Mouse (Mus musculus) embryonic facial prominence, embryonic 12.5 days (tissue): ENCODE measurements around the gene Ssr4. TPM values are rescaled to one million over a fixed set of nuclear protein-coding genes. Genes with fewer than 3 reads are reported as not detected.
"Not testable (repeated sequence)": the region's sequence is repeated elsewhere in the genome, so short reads cannot be mapped to it uniquely, and the experiment has no call there.

ENCODE experiments used
- ATAC-seq: fragments of 200-750 bp; cut with Nextera tagmentation; 2 replicates; pipeline ENCODE4 v1.8.0; 2017; ENCODE audit not compliant: insufficient number of reproducible peaks, insufficient read depth, low FRiP score, low TSS enrichment
- H3K27ac ChIP-seq: fragments of 300-500 bp; sonication (generic); 2 replicates; pipeline ENCODE4 v1.5.1; 2016; ENCODE audit warnings: mild to moderate bottlenecking
- H3K27me3 ChIP-seq: fragments of 300-500 bp; sonication (generic); 2 replicates; pipeline ENCODE4 v1.6.1; 2016; ENCODE audit warnings: mild to moderate bottlenecking, moderate library complexity
- H3K36me3 ChIP-seq: fragments of 300-500 bp; sonication (generic); 2 replicates; pipeline ENCODE4 v1.6.1; 2016; ENCODE audit warnings: mild to moderate bottlenecking
- H3K4me1 ChIP-seq: fragments of 300-500 bp; sonication (generic); 2 replicates; pipeline ENCODE4 v1.6.1; 2016
- H3K4me2 ChIP-seq: fragments of 300-500 bp; sonication (generic); replicated peaks from 2 replicates; pipeline ENCODE4 v1.6.1; 2016; ENCODE audit warnings: mild to moderate bottlenecking, moderate library complexity
- H3K4me3 ChIP-seq: fragments of 300-500 bp; sonication (generic); 2 replicates; pipeline ENCODE4 v1.5.1; 2016; ENCODE audit warnings: mild to moderate bottlenecking
- H3K9ac ChIP-seq: fragments of 300-500 bp; sonication (generic); 2 replicates; pipeline ENCODE4 v1.6.1; 2016; ENCODE audit warnings: mild to moderate bottlenecking, moderate library complexity
- H3K9me3 ChIP-seq: fragments of 300-500 bp; sonication (generic); 2 replicates; pipeline ENCODE4 v1.6.1; 2016; ENCODE audit warnings: mild to moderate bottlenecking, moderate library complexity
- WGBS: fragments of 180-500 bp; shearing (Covaris S2); methylation state at CpG from one replicate; pipeline ENCODE4 v1.1.7; 2016; 5-methylcytosine and 5-hydroxymethylcytosine counted together
- polyA plus RNA-seq: library from polyadenylated mRNA; unstranded; fragments of >200 nt; fragmentation: Nextera tagmentation; extraction: Ambion mirVana; gene quantifications from 2 replicates; pipeline ENCODE4 v1.2.1, GENCODE M21; 2016

Ssr4 gene
- 140 and 143 TPM in 2 replicates for polyA plus RNA-seq

- no peaks in the 10 kb centered on the region for H3K36me3 ChIP-seq
- ATAC-seq, result peak; percentile 96
- 0 out of 2 replicates have a peak, but pooled peaks cover 5% of the 10 kb centered on the region for H3K27me3 ChIP-seq
- peak within 1 kb of the TSS; percentile 89 for H3K27ac ChIP-seq
- H3K4me1 ChIP-seq, result no peaks in the 10 kb centered on the region
- peak within 1 kb of the TSS; percentile 68 for H3K9ac ChIP-seq
- WGBS, result 23% methylated on average over 52 of the region's 52 CpGs
- H3K4me3 ChIP-seq, result peak within 1 kb of the TSS; percentile 55
- H3K4me2 ChIP-seq, result peak within 1 kb of the TSS; percentile 56
- no peaks in the 10 kb centered on the region for H3K9me3 ChIP-seq
Observed at GRCm38 (mm10) chrX:73786364-73787224, at the start of gene Ssr4, which contains the start of gene Idh3g. Ssr4 (plus strand) TSS chrX:73787028. Idh3g (minus strand) TSS chrX:73786897.

GRCm38 (mm10) chrX:73738155-73738554, 48.7 kb upstream of the Ssr4 start:
- ATAC-seq, result no peak
- H3K4me3 ChIP-seq, result no peak overlapping the region
- WGBS, result 62% methylated on average over 1 of the region's 1 CpGs
- H3K36me3 ChIP-seq, result no peaks in the 10 kb centered on the region
- H3K9ac ChIP-seq, result no peak overlapping the region
- H3K27me3 ChIP-seq, result no peaks in the 10 kb centered on the region
- no peak overlapping the region for H3K27ac ChIP-seq
- no peak overlapping the region for H3K4me2 ChIP-seq
- H3K4me1 ChIP-seq, result no peaks in the 10 kb centered on the region
- H3K9me3 ChIP-seq, result no peaks in the 10 kb centered on the region

- no peaks in the 10 kb centered on the region for H3K4me1 ChIP-seq
- 59% methylated on average over 5 of the region's 5 CpGs for WGBS
- H3K4me2 ChIP-seq, result no peak overlapping the region
Observed at GRCm38 (mm10) chrX:73739151-73739550, 47.7 kb upstream of the Ssr4 start.

GRCm38 (mm10) chrX:73739841-73740240, 47.0 kb upstream of the Ssr4 start:
- H3K4me2 ChIP-seq, H3K9ac ChIP-seq, H3K4me1 ChIP-seq, H3K27ac ChIP-seq, H3K36me3 ChIP-seq, H3K9me3 ChIP-seq, H3K4me3 ChIP-seq, ATAC-seq, H3K27me3 ChIP-seq: not testable (repeated sequence)
- 93% methylated on average over 7 of the region's 7 CpGs for WGBS

More at GRCm38 (mm10) chrX:73739151-73739550, 47.7 kb upstream of the Ssr4 start:
- no peaks in the 10 kb centered on the region for H3K27me3 ChIP-seq
- H3K4me3 ChIP-seq, result no peak overlapping the region
- H3K9ac ChIP-seq, result no peak overlapping the region
- H3K27ac ChIP-seq, result no peak overlapping the region
- H3K9me3 ChIP-seq, result no peaks in the 10 kb centered on the region
- no peaks in the 10 kb centered on the region for H3K36me3 ChIP-seq
- ATAC-seq, result no peak

- Histone ChIP-seq H3K4me3 (no peak overlapping the region), H3K9ac (no peak overlapping the region), H3K36me3 (no peaks in the 10 kb centered on the region), H3K4me2 (no peak overlapping the region), H3K27ac (no peak overlapping the region), H3K4me1 (no peaks in the 10 kb centered on the region), H3K27me3 (no peaks in the 10 kb centered on the region), H3K9me3 (no peaks in the 10 kb centered on the region)
- 67% methylated on average over 1 of the region's 1 CpGs for WGBS
- ATAC-seq, result no peak
Observed at GRCm38 (mm10) chrX:73744774-73745481, 41.9 kb upstream of the Ssr4 start.

GRCm38 (mm10) chrX:73748977-73749376, 37.9 kb upstream of the Ssr4 start:
- no peak overlapping the region for H3K4me2 ChIP-seq
- H3K4me3 ChIP-seq, result no peak overlapping the region
- H3K4me1 ChIP-seq, result no peaks in the 10 kb centered on the region
- H3K36me3 ChIP-seq, result no peaks in the 10 kb centered on the region
- H3K9me3 ChIP-seq, result no peaks in the 10 kb centered on the region
- no peaks in the 10 kb centered on the region for H3K27me3 ChIP-seq
- 88% methylated on average over 1 of the region's 1 CpGs for WGBS
- no peak overlapping the region for H3K9ac ChIP-seq
- no peak overlapping the region for H3K27ac ChIP-seq
- ATAC-seq, result no peak

GRCm38 (mm10) chrX:73756334-73757140, 30.3 kb upstream of the Ssr4 start, which contains the start of gene Plxnb3:
Plxnb3 (plus strand) TSS chrX:73757090.
- Histone ChIP-seq H3K9me3 (no peaks in the 10 kb centered on the region), H3K4me3 (no peak within 1 kb of the TSS), H3K27ac (no peak within 1 kb of the TSS), H3K9ac (no peak within 1 kb of the TSS), H3K27me3 (no peaks in the 10 kb centered on the region), H3K4me2 (no peak within 1 kb of the TSS), H3K36me3 (no peaks in the 10 kb centered on the region), H3K4me1 (no peaks in the 10 kb centered on the region)
- 48% methylated on average over 5 of the region's 5 CpGs for WGBS
- ATAC-seq, result no peak

- Histone ChIP-seq H3K36me3 (no peaks in the 10 kb centered on the region), H3K27ac (no peak overlapping the region), H3K9ac (no peak overlapping the region), H3K4me3 (no peak overlapping the region), H3K27me3 (no peaks in the 10 kb centered on the region), H3K4me2 (no peak overlapping the region), H3K9me3 (no peaks in the 10 kb centered on the region), H3K4me1 (no peaks in the 10 kb centered on the region)
- WGBS, result 82% methylated on average over 13 of the region's 13 CpGs
- no peak for ATAC-seq
Observed at GRCm38 (mm10) chrX:73758611-73759290, 28.1 kb upstream of the Ssr4 start.

GRCm38 (mm10) chrX:73765311-73765710, 21.5 kb upstream of the Ssr4 start:
- no peak overlapping the region for H3K27ac ChIP-seq
- no peak overlapping the region for H3K9ac ChIP-seq
- H3K4me1 ChIP-seq, result no peaks in the 10 kb centered on the region
- H3K27me3 ChIP-seq, result 0 out of 2 replicates have a peak, but pooled peaks cover 5% of the 10 kb centered on the region
- no peaks in the 10 kb centered on the region for H3K36me3 ChIP-seq
- WGBS, result 59% methylated on average over 1 of the region's 1 CpGs
- no peak for ATAC-seq
- no peak overlapping the region for H3K4me2 ChIP-seq
- no peak overlapping the region for H3K4me3 ChIP-seq
- H3K9me3 ChIP-seq, result no peaks in the 10 kb centered on the region

GRCm38 (mm10) chrX:73767267-73767666, 19.6 kb upstream of the Ssr4 start:
- Histone ChIP-seq H3K4me2 (no peak overlapping the region), H3K9me3 (no peaks in the 10 kb centered on the region), H3K36me3 (no peaks in the 10 kb centered on the region), H3K27ac (no peak overlapping the region), H3K4me1 (no peaks in the 10 kb centered on the region), H3K9ac (no peak overlapping the region), H3K27me3 (0 out of 2 replicates have a peak, but pooled peaks cover 5% of the 10 kb centered on the region), H3K4me3 (no peak overlapping the region)
- 62% methylated on average over 9 of the region's 9 CpGs for WGBS
- no peak; the same call in 1 of the 2 replicates for ATAC-seq
